Mouse (Mus musculus): ENCODE measurements around the gene Zfp654. TPM values are rescaled to one million over a fixed set of nuclear protein-coding genes. Genes with fewer than 3 reads are reported as not detected.

Zfp654 gene
- total and polyA plus RNA-seq, 2 experiments from 2014 or later, result 3.3 to 8.9 TPM

GRCm38 (mm10) chr16:64766696-64767300, 84.7 kb downstream of the Zfp654 start:
- H3K9ac ChIP-seq (replicated peaks; ENCODE audit: low read depth, low read length), result no peak overlapping the region
- H3K4me3 ChIP-seq (ENCODE audit: low read depth, low read length), result no peak overlapping the region
- TF ChIP-seq CTCF (IDR thresholded peaks at IDR 0.05; ENCODE audit: low read depth), result no peak
- TF ChIP-seq EP300 (IDR thresholded peaks at IDR 0.05; ENCODE audit: low read depth), result no peak
- no peak overlapping the region for H3K4me2 ChIP-seq (ENCODE audit: low read depth, low read length)
- 0 out of 2 replicates have a peak, but pooled peaks cover 7% of the 10 kb centered on the region for H3K9me3 ChIP-seq (replicated peaks; ENCODE audit: control insufficient read depth, low read length)
- peaks cover 23% of the 10 kb centered on the region for H3K36me3 ChIP-seq (replicated peaks; ENCODE audit: control insufficient read depth, insufficient read depth, low read length)
- no peaks in the 10 kb centered on the region for H3K27me3 ChIP-seq (ENCODE audit: control insufficient read depth, insufficient read depth, low read length)
- ATAC-seq (ENCODE audit: insufficient read depth, low read depth), result no peak
- H3K4me1 ChIP-seq (ENCODE audit: control insufficient read depth, insufficient read depth), result peaks cover 6% of the 10 kb centered on the region; the same call in 1 of the 2 replicates
- WGBS, result 88% methylated on average over 8 of the region's 8 CpGs
- no peak for DNase-seq (ENCODE audit: low spot score)
- H3K27ac ChIP-seq (ENCODE audit: low read depth), result no peak overlapping the region

DNA sequence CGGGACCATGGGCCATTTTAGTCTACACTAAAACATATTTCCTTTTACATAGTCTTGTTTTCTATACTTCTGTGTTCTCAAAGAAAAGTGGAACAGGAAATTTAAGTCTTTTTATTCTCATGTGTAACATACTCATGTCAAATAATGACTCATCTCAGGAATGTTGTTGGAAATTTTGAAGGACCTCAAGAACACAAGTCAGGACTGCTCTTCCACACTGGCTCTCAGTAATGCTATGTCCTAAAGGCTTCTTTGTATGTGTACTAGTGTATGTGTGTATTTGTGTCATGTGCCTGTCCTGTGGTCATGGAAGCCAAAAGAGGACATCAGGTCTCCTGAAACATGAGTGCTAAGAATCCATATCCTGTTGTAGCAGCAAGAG, 92.2 kb downstream of the Zfp654 start:
- TF ChIP-seq EP300 (IDR thresholded peaks at IDR 0.05; ENCODE audit: low read depth) (no peak), CTCF (IDR thresholded peaks at IDR 0.05; ENCODE audit: low read depth) (no peak)
- Histone ChIP-seq H3K36me3 (replicated peaks; ENCODE audit: control insufficient read depth, insufficient read depth, low read length) (peaks cover 11% of the 10 kb centered on the region), H3K9me3 (replicated peaks; ENCODE audit: control insufficient read depth, low read length) (0 out of 2 replicates have a peak, but pooled peaks cover 7% of the 10 kb centered on the region), H3K9ac (replicated peaks; ENCODE audit: low read depth, low read length) (no peak overlapping the region), H3K4me2 (ENCODE audit: low read depth, low read length) (no peak overlapping the region), H3K4me1 (ENCODE audit: control insufficient read depth, insufficient read depth) (peaks cover 11% of the 10 kb centered on the region; the same call in 1 of the 2 replicates), H3K4me3 (ENCODE audit: low read depth, low read length) (no peak overlapping the region), H3K27me3 (ENCODE audit: control insufficient read depth, insufficient read depth, low read length) (no peaks in the 10 kb centered on the region), H3K27ac (ENCODE audit: low read depth) (peak overlapping the region; percentile 60)
- WGBS, result 67% methylated on average over 1 of the region's 1 CpGs
- ATAC-seq (ENCODE audit: insufficient read depth, low read depth) (no peak), DNase-seq (ENCODE audit: low spot score) (peak; percentile 8)

DNA sequence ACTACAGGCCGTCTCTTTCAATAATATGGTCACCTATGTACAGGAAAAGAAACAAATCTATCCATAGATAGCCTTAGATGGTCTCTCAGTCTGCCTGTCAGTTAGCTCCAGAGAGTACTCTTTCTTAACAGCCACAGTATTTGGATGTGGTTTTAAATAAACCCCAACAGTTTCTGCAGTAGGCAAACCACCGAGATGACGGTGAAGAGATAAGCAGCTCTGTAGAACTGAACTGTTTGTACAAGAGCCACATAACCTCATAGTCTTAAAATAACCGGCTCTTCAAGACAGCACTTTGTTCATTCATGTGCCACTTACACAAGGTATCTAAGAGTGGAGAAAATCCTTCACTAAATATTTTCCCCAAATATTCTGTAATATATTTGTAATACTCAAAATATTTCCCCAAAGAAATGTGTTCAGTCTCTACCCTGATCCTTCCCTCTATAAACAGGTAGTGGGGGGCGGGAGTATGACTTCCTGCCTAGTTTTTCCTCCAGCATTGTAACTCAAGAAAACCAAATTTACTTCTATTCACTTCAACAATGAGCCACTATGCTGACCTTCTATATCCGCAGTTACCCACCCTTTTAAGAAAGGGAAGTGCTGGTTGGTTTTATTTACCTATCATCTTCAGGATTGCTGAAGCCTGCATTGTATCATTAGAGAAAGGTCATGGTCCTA, 92.7 kb downstream of the Zfp654 start:
- Histone ChIP-seq H3K27ac (ENCODE audit: low read depth) (peak overlapping the region; percentile 60), H3K4me2 (ENCODE audit: low read depth, low read length) (no peak overlapping the region; the same call in 1 of the 2 replicates)
- peak; percentile 68 for DNase-seq (ENCODE audit: low spot score)

DNA sequence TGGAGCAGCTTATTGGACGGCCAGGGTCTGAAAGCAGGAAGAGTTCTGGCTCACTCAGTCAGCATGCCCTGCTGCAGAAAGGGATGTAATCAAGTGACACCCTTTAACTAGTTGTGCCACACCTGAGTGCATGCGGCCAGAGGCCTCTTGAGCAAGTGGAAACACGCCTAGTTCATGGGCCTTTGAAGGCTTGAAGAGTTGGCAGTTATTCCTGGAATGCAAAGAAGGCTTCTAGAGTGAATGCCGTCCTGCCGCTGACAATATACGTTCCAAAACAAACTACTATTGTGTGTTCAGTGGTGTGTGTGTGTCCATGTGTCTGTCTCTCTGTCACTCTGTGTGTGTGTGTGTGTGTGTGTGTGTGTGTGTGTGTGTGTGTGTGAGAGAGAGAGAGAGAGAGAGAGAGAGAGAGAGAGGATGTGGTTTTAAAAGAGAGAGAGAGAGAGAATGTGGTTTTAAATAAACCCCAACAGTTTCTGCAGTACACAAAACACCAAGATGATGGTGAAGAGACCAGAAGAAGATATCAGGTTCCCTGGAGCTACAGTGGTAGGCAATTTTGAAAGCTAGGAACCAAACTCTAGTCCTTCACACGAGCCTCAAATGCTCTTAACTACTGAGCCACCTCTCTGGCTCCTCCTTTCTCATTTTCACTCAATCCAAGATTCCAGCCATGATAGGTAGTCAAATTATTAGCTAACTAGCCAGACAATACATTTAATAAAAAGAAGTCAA, 93.6 kb downstream of the Zfp654 start:
- 48% methylated on average over 7 of the region's 7 CpGs for WGBS
- Histone ChIP-seq H3K27ac (ENCODE audit: low read depth) (peak overlapping the region; percentile 43), H3K4me2 (ENCODE audit: low read depth, low read length) (no peak overlapping the region; the same call in 1 of the 2 replicates), H3K4me3 (ENCODE audit: low read depth, low read length) (no peak overlapping the region), H3K36me3 (replicated peaks; ENCODE audit: control insufficient read depth, insufficient read depth, low read length) (peaks cover under 1% of the 10 kb centered on the region; the same call in 1 of the 2 replicates), H3K9ac (replicated peaks; ENCODE audit: low read depth, low read length) (no peak overlapping the region), H3K27me3 (ENCODE audit: control insufficient read depth, insufficient read depth, low read length) (no peaks in the 10 kb centered on the region), H3K9me3 (replicated peaks; ENCODE audit: control insufficient read depth, low read length) (0 out of 2 replicates have a peak, but pooled peaks cover under 1% of the 10 kb centered on the region), H3K4me1 (ENCODE audit: control insufficient read depth, insufficient read depth) (peaks cover 11% of the 10 kb centered on the region; the same call in 1 of the 2 replicates)
- ATAC-seq (ENCODE audit: insufficient read depth, low read depth), result no peak
- DNase-seq (ENCODE audit: low spot score), result no peak
- TF ChIP-seq CTCF (IDR thresholded peaks at IDR 0.05; ENCODE audit: low read depth), result no peak
- TF ChIP-seq EP300 (IDR thresholded peaks at IDR 0.05; ENCODE audit: low read depth), result no peak

More for the DNA sequence above, 92.7 kb downstream of the Zfp654 start:
- Histone ChIP-seq H3K9ac (replicated peaks; ENCODE audit: low read depth, low read length) (no peak overlapping the region), H3K4me3 (ENCODE audit: low read depth, low read length) (no peak overlapping the region), H3K27me3 (ENCODE audit: control insufficient read depth, insufficient read depth, low read length) (no peaks in the 10 kb centered on the region), H3K36me3 (replicated peaks; ENCODE audit: control insufficient read depth, insufficient read depth, low read length) (peaks cover 9% of the 10 kb centered on the region), H3K4me1 (ENCODE audit: control insufficient read depth, insufficient read depth) (peaks cover 11% of the 10 kb centered on the region; the same call in 1 of the 2 replicates), H3K9me3 (replicated peaks; ENCODE audit: control insufficient read depth, low read length) (0 out of 2 replicates have a peak, but pooled peaks cover 7% of the 10 kb centered on the region)
- peak; percentile 71 for ATAC-seq (ENCODE audit: insufficient read depth, low read depth)
- 25% methylated on average over 6 of the region's 6 CpGs for WGBS
- no peak for TF ChIP-seq CTCF (IDR thresholded peaks at IDR 0.05; ENCODE audit: low read depth)
- no peak for TF ChIP-seq EP300 (IDR thresholded peaks at IDR 0.05; ENCODE audit: low read depth)

DNA sequence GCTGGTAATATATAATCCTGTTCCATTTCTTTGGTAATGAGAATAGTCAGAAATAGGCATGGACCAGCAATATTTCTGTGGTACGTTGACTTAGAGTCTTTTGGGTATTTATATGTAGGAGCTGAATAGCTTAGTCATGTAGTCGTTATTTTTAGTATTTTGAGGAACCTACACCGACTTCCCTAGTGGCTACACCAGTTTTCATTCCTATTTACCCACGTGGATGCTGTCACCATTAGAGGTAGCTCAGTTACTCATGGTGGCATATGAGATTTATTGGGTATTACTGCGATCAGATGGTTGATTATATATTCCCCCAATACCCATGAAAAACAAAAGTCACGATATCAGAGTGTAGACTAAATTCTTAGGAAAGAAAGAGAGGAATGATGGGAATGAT, 95.1 kb downstream of the Zfp654 start:
- no peaks in the 10 kb centered on the region for H3K9me3 ChIP-seq (replicated peaks; ENCODE audit: control insufficient read depth, low read length)
- no peaks in the 10 kb centered on the region for H3K36me3 ChIP-seq (replicated peaks; ENCODE audit: control insufficient read depth, insufficient read depth, low read length)
- no peak overlapping the region for H3K27ac ChIP-seq (ENCODE audit: low read depth)
- H3K4me1 ChIP-seq (ENCODE audit: control insufficient read depth, insufficient read depth), result peaks cover 11% of the 10 kb centered on the region; the same call in 1 of the 2 replicates
- no peak overlapping the region for H3K9ac ChIP-seq (replicated peaks; ENCODE audit: low read depth, low read length)
- H3K4me3 ChIP-seq (ENCODE audit: low read depth, low read length), result no peak overlapping the region
- TF ChIP-seq CTCF (IDR thresholded peaks at IDR 0.05; ENCODE audit: low read depth), result no peak
- no peak for TF ChIP-seq EP300 (IDR thresholded peaks at IDR 0.05; ENCODE audit: low read depth)
- DNase-seq (ENCODE audit: low spot score) (no peak), ATAC-seq (ENCODE audit: insufficient read depth, low read depth) (no peak)
- no peaks in the 10 kb centered on the region for H3K27me3 ChIP-seq (ENCODE audit: control insufficient read depth, insufficient read depth, low read length)
- H3K4me2 ChIP-seq (ENCODE audit: low read depth, low read length), result no peak overlapping the region
- WGBS, result 71% methylated on average over 6 of the region's 6 CpGs
